Mouse (Mus musculus): ENCODE measurements at regions not wholly inside any gene's neighbourhood (a gene's known extent, or its start where the extent isn't known, plus 50 kb on each side); places are given as distances from the start of the nearest gene placed in this dataset.

DNA sequence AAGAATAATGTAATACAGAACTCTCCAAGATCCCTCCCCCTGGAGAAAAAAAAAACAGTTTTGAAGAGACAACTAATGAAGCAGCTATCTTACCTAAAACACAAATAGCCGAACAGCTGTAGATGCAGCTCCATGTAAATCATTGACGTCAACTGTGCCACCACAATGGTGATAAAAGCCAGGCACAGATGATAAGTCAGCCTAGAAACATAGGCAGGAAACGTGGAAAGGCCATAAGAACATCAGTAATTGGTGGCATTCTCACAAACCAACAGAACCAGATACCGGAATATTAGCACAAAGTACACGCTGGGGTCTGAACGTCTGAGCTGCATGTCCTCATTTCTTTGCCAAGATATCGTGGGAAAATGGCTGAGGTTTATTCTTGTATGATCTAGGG, 51.2 kb upstream of the Gm45716 start:
- H3K27ac ChIP-seq (replicated peaks), result no peak overlapping the region
- no peaks in the 10 kb centered on the region for H3K9me3 ChIP-seq (replicated peaks)
- 82% methylated on average over 7 of the region's 7 CpGs for WGBS
- no peak overlapping the region for H3K9ac ChIP-seq
- no peak overlapping the region for H3K4me3 ChIP-seq (replicated peaks)
- H3K4me2 ChIP-seq (replicated peaks), result no peak overlapping the region
- H3K27me3 ChIP-seq, result no peaks in the 10 kb centered on the region
- no peaks in the 10 kb centered on the region for H3K4me1 ChIP-seq
- ATAC-seq (ENCODE audit: insufficient number of reproducible peaks, low FRiP score, low TSS enrichment, low read depth), result no peak
- no peaks in the 10 kb centered on the region for H3K36me3 ChIP-seq
